Mouse (Mus musculus) cerebellum, adult 2 months (tissue): Measurements from ENCODE around the gene Magi2. TPM values are rescaled to one million over a fixed set of nuclear protein-coding genes. Genes with fewer than 3 reads are reported as not detected.

Experiments used
- DNase-seq, 2 experiments: peaks; one replicate each; pipeline ENCODE4 v3.0.0; 2021
- H3K27ac ChIP-seq: fragments of 200-500 bp; 2 replicates; pipeline ENCODE4 v1.5.1; 2012; ENCODE audit warnings: low read length, control low read depth, inconsistent platforms; ENCODE audit not compliant: insufficient read depth
- H3K27me3 ChIP-seq: fragments of 200-500 bp; 2 replicates; pipeline ENCODE4 v1.6.1; 2012; ENCODE audit warnings: inconsistent platforms, mild to moderate bottlenecking, low read length, moderate library complexity; ENCODE audit not compliant: control insufficient read depth, insufficient read depth
- H3K4me1 ChIP-seq: fragments of 200-500 bp; 2 replicates; pipeline ENCODE4 v1.6.1; 2011; ENCODE audit warnings: low read length; ENCODE audit not compliant: control insufficient read depth, insufficient read depth
- H3K4me3 ChIP-seq: fragments of 200-500 bp; replicated peaks from 2 replicates; pipeline ENCODE3; 2011; ENCODE audit warnings: mild to moderate bottlenecking, low read depth, low read length, control low read depth; ENCODE audit not compliant: insufficient read depth
- CTCF ChIP-seq: fragments of 200-500 bp; IDR thresholded peaks from 2 replicates; pipeline ENCODE4 v1.5.1; 2011; ENCODE audit warnings: low read depth, mild to moderate bottlenecking, control low read depth, low read length, moderate library complexity, borderline replicate concordance; ENCODE audit not compliant: insufficient read depth
- POLR2A ChIP-seq: fragments of 200-500 bp; IDR thresholded peaks from 2 replicates; pipeline ENCODE4 v1.6.1; 2011; ENCODE audit warnings: low read length, control low read depth, borderline replicate concordance; ENCODE audit not compliant: insufficient read depth
- WGBS: fragments of 180-500 bp; shearing (Covaris S2); methylation state at CpG from one replicate; pipeline ENCODE4 v1.1.7; 2018; 5-methylcytosine and 5-hydroxymethylcytosine counted together
- polyA plus RNA-seq: library from polyadenylated mRNA; depleted of rRNA; stranded (reverse); fragments of >200 nt; gene quantifications from 2 replicates; pipeline ENCODE4 v1.2.3, GENCODE M21; 2012

Gene Magi2
- polyA plus RNA-seq, 1 experiment: 30.1 TPM

DNA sequence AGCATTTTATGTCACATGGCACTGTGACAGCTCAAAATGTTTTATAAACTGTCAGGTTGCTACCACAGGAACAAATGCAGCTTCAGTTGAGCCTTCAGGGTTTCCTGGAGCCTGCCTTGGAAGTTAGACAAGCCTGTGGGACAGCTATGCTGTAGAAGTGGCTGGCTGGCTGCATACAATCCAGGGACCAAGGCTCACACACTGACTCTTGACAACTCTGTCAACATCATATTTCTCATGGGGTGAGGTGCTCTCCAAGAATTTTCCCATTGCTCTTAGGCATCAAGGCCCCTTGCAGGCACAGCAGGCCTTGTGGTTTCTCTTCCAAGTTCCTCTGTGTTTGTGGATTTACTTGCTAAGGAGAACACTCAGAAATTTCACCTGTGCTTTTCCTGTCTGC, 1107.7 kb downstream of the Magi2 start:
- H3K4me1 ChIP-seq: peaks cover 4% of the 10 kb centered on the region; the same call in 1 of the 2 replicates
- DNase-seq: no peak
- no peaks in the 10 kb centered on the region for H3K27me3 ChIP-seq
- TF ChIP-seq CTCF (no peak), POLR2A (no peak)
- H3K27ac ChIP-seq: no peak overlapping the region
- H3K4me3 ChIP-seq: no peak overlapping the region

- no peak for TF ChIP-seq POLR2A
- TF ChIP-seq CTCF: no peak
- no peak overlapping the region for H3K27ac ChIP-seq
- WGBS: 91% methylated on average over 8 of the region's 8 CpGs
- H3K4me3 ChIP-seq: no peak overlapping the region
- H3K4me1 ChIP-seq: no peaks in the 10 kb centered on the region; the same call in 1 of the 2 replicates
- DNase-seq: no peak
- no peaks in the 10 kb centered on the region for H3K27me3 ChIP-seq
Observed at GRCm38 (mm10) chr5:20352941-20353340, 1126.1 kb downstream of the Magi2 start.

DNA sequence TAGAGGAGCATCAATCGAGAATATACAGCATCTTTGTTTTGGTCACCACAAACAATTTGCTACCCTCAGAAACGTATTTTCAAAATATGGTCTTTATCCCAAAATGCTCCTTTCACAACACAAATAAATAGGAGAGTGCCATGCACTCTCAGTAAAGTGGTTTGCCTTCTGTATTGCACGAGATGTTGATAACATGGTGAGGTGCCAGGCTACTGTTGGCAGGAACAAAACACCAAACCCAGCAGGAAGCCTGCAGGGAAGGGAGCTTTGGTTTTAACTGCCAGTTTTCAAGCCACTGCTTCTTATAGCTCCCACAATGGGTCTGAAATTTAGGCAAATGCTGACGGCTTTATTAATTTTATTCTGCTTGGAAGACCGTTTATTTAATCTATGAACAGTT, 1131.6 kb downstream of the Magi2 start:
- peaks cover 4% of the 10 kb centered on the region; the same call in 1 of the 2 replicates for H3K4me1 ChIP-seq
- H3K4me3 ChIP-seq: no peak overlapping the region
- DNase-seq: peak; percentile 81 to 93
- WGBS: 8% methylated on average over 5 of the region's 5 CpGs
- TF ChIP-seq CTCF: no peak
- no peaks in the 10 kb centered on the region for H3K27me3 ChIP-seq
- no peak overlapping the region for H3K27ac ChIP-seq

DNA sequence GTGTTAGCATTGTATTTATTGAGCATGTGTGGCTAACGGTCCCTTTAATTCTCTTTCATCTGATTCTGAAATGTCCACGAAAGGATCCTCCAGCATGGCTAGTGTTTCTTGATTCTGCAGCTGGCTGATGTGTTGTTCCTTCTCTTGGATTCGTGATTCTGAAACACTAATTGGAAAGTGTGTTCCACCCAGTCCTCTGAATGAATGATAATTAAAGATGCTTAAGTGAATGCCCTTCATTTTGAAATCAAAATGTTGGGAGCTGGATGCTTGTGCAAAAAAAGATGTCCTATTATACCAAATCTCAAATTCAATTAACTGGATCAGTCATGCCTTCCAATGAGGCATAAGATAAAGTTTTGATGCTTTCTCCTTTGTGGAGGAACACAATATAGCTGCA, 1132.2 kb downstream of the Magi2 start:
- TF ChIP-seq POLR2A (no peak), CTCF (no peak)
- H3K27ac ChIP-seq: no peak overlapping the region
- 48% methylated on average over 3 of the region's 3 CpGs for WGBS
- no peaks in the 10 kb centered on the region for H3K27me3 ChIP-seq
- no peak for DNase-seq
- H3K4me1 ChIP-seq: peaks cover 4% of the 10 kb centered on the region; the same call in 1 of the 2 replicates
- no peak overlapping the region for H3K4me3 ChIP-seq

DNA sequence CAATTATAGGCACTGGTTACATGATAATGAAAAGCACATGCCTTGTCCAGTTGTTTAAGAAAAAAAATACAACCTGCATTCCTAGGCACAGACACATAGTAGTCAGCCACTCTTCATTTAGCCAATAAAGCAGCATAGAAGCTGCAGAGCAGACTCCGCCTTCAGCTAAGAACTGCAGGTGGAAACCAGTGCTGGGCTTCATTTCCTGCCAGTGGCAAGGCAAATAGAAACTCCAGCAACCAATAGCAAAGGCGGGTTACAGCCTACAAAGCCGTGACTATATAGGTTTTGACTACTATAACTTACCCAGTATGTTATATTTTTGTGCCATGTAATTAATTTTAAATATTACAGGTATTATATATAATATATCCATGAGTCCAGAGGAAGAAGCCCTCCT, 1135.3 kb downstream of the Magi2 start:
- Histone ChIP-seq H3K27ac (no peak overlapping the region), H3K4me1 (peaks cover 4% of the 10 kb centered on the region; the same call in 1 of the 2 replicates), H3K27me3 (no peaks in the 10 kb centered on the region), H3K4me3 (no peak overlapping the region)
- no peak for DNase-seq
- WGBS: 93% methylated on average over 3 of the region's 3 CpGs
- TF ChIP-seq CTCF: no peak

GRCm38 (mm10) chr5:20363216-20363615, 1136.4 kb downstream of the Magi2 start:
- peaks cover 1% of the 10 kb centered on the region; the same call in 1 of the 2 replicates for H3K4me1 ChIP-seq
- no peak overlapping the region for H3K4me3 ChIP-seq
- TF ChIP-seq CTCF: no peak
- TF ChIP-seq POLR2A: no peak
- DNase-seq: no peak
- H3K27me3 ChIP-seq: no peaks in the 10 kb centered on the region
- WGBS: 44% methylated on average over 5 of the region's 5 CpGs
- no peak overlapping the region for H3K27ac ChIP-seq

DNA sequence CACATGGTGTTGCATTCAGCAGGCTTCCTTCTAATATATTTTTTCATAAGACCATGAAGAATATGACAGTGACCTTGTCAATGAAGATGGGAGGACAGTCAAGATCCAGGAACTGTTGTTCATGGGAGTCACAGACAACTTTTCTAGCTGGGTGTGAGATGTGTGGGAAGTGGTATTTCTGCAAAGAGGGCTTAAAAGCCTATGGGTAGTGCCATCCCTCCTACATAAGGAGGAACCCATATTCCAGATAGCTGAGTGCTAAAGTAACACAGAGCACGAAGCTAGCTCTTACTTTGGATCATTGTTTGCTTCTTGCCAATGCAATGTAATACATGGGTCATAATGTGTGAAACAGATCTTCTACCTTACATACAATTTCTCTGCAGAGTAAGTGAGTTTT, 1146.8 kb downstream of the Magi2 start:
- Histone ChIP-seq H3K27me3 (no peaks in the 10 kb centered on the region), H3K4me1 (peaks cover 3% of the 10 kb centered on the region; the same call in 1 of the 2 replicates), H3K27ac (no peak overlapping the region), H3K4me3 (no peak overlapping the region)
- no peak for TF ChIP-seq POLR2A
- no peak for TF ChIP-seq CTCF
- 90% methylated on average over 1 of the region's 1 CpGs for WGBS
- DNase-seq: no peak

DNA sequence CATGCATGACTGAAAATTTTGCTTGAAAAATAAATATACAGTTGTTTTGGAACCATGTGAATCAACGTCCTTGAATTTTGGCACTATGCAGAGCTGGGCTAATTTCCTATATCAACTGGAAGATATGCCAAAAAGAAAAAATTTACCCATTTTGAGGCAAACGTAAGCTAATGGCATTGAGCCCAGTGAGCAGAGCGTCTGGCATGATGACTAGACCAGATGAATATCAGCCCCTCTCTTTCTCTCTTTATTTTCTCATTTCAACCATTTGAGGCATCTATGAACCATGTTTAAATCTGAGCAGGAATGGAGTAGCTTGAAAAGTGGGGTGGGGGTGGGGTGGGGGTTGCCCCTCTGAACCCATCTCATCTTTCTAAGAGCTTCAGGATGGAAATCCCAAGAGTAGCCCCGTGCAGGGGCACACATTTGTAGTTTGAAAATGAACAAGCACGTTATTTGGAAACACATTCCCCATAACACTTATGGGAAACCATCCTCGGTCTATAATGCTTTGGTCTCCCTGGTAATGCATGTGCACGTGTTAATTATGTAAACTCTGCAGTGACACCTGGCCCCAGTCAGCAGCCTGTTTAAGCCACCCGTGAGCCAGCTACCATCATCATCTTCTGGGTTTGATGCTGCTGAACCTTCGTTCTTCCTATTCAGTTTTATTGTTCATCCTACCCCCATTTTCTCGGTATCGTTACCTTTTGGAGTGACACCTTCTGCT, 1151.4 kb downstream of the Magi2 start:
- WGBS: 43% methylated on average over 11 of the region's 11 CpGs
- Histone ChIP-seq H3K4me1 (peaks cover 3% of the 10 kb centered on the region; the same call in 1 of the 2 replicates), H3K4me3 (no peak overlapping the region), H3K27ac (no peak overlapping the region), H3K27me3 (no peaks in the 10 kb centered on the region)
- TF ChIP-seq POLR2A (no peak), CTCF (no peak)
- DNase-seq: peak in 1 of 2 experiments; percentile 43
